Mouse (Mus musculus): ENCODE measurements around the gene Gm13285. TPM values are rescaled to one million over a fixed set of nuclear protein-coding genes. Genes with fewer than 3 reads are reported as not detected.

Gene Gm13285
- polyA plus RNA-seq, 1 experiment from 2014 or later, result 0.70 TPM

Other genes starting within 250 kb of the Gm13285 start
- gene Ifna15, start 241.4 kb upstream of the Gm13285 start, polyA plus RNA-seq (2015; fragmentation: Nextera tagmentation; extraction: Ambion mirVana), result not detected in 2 replicates
- not detected in 2 replicates for gene Ifna14, start 227.9 kb upstream of the Gm13285 start, polyA plus RNA-seq (2015; fragmentation: Nextera tagmentation; extraction: Ambion mirVana)
- gene Ifna9, start 207.3 kb upstream of the Gm13285 start, polyA plus RNA-seq (2015; fragmentation: Nextera tagmentation; extraction: Ambion mirVana), result not detected in 2 replicates
- gene Ifna12, start 196.3 kb upstream of the Gm13285 start, polyA plus RNA-seq (2015; fragmentation: Nextera tagmentation; extraction: Ambion mirVana), result not detected in 2 replicates
- not detected in 2 replicates for gene C87499, start 165.3 kb upstream of the Gm13285 start, polyA plus RNA-seq (2015; fragmentation: Nextera tagmentation; extraction: Ambion mirVana)
- gene Ifna13, start 155.2 kb upstream of the Gm13285 start, polyA plus RNA-seq (2015; fragmentation: Nextera tagmentation; extraction: Ambion mirVana), result not detected in 2 replicates
- gene Ifna16, start 122.7 kb upstream of the Gm13285 start, polyA plus RNA-seq (2015; fragmentation: Nextera tagmentation; extraction: Ambion mirVana), result not detected in 2 replicates
- gene Ifna2, start 115.8 kb upstream of the Gm13285 start, polyA plus RNA-seq (2015; fragmentation: Nextera tagmentation; extraction: Ambion mirVana), result not detected in 2 replicates
- gene Ifnab, start 108.3 kb upstream of the Gm13285 start, polyA plus RNA-seq (2015; fragmentation: Nextera tagmentation; extraction: Ambion mirVana), result not detected in 2 replicates
- gene Gm26566, start 77.9 kb upstream of the Gm13285 start, polyA plus RNA-seq (2015; fragmentation: Nextera tagmentation; extraction: Ambion mirVana), result 0.43 and 0.80 TPM in 2 replicates
- 46.9 and 55.5 TPM in 2 replicates for gene Klhl9, start 77.2 kb upstream of the Gm13285 start, polyA plus RNA-seq (2015; fragmentation: Nextera tagmentation; extraction: Ambion mirVana)
- gene Gm13271, start 44.8 kb upstream of the Gm13285 start, polyA plus RNA-seq (2015; fragmentation: Nextera tagmentation; extraction: Ambion mirVana), result not detected in 2 replicates
- 0.28 TPM in 1 of 2 replicates, not detected in the other for gene Gm13283, start 39.5 kb upstream of the Gm13285 start, polyA plus RNA-seq (2015; fragmentation: Nextera tagmentation; extraction: Ambion mirVana)
- gene Gm13290, start 25.8 kb upstream of the Gm13285 start, polyA plus RNA-seq (2015; fragmentation: Nextera tagmentation; extraction: Ambion mirVana), result 0.35 TPM in 1 of 2 replicates, not detected in the other
- not detected in 2 replicates for gene Gm13289, start 22.7 kb upstream of the Gm13285 start, polyA plus RNA-seq (2015; fragmentation: Nextera tagmentation; extraction: Ambion mirVana)
- gene Gm13272, start 19.8 kb upstream of the Gm13285 start, polyA plus RNA-seq (2015; fragmentation: Nextera tagmentation; extraction: Ambion mirVana), result not detected in 2 replicates
- gene Ifnz, start 17.5 kb upstream of the Gm13285 start, polyA plus RNA-seq (2015; fragmentation: Nextera tagmentation; extraction: Ambion mirVana), result not detected in 2 replicates
- gene Gm13276, start 14.0 kb upstream of the Gm13285 start, polyA plus RNA-seq (2015; fragmentation: Nextera tagmentation; extraction: Ambion mirVana), result not detected in 2 replicates
- not detected in 2 replicates for gene Gm13277, start 11.0 kb upstream of the Gm13285 start, polyA plus RNA-seq (2015; fragmentation: Nextera tagmentation; extraction: Ambion mirVana)
- gene Gm13278, start 8.1 kb upstream of the Gm13285 start, polyA plus RNA-seq (2015; fragmentation: Nextera tagmentation; extraction: Ambion mirVana), result not detected in 2 replicates
- not detected in 2 replicates for gene Gm13275, start 5.2 kb upstream of the Gm13285 start, polyA plus RNA-seq (2015; fragmentation: Nextera tagmentation; extraction: Ambion mirVana)
- gene Gm13279, start 2.3 kb upstream of the Gm13285 start, polyA plus RNA-seq (2015; fragmentation: Nextera tagmentation; extraction: Ambion mirVana), result not detected in 2 replicates
- gene Gm13287, start 3.6 kb downstream of the Gm13285 start, polyA plus RNA-seq (2015; fragmentation: Nextera tagmentation; extraction: Ambion mirVana), result not detected in 2 replicates
- gene Gm13288, start 5.9 kb downstream of the Gm13285 start, polyA plus RNA-seq (2015; fragmentation: Nextera tagmentation; extraction: Ambion mirVana), result not detected in 2 replicates
- not detected in 2 replicates for gene Ifna7, start 16.6 kb downstream of the Gm13285 start, polyA plus RNA-seq (2015; fragmentation: Nextera tagmentation; extraction: Ambion mirVana)
- not detected in 2 replicates for gene Ifna11, start 20.3 kb downstream of the Gm13285 start, polyA plus RNA-seq (2015; fragmentation: Nextera tagmentation; extraction: Ambion mirVana)
- gene Ifna6, start 27.8 kb downstream of the Gm13285 start, polyA plus RNA-seq (2015; fragmentation: Nextera tagmentation; extraction: Ambion mirVana), result not detected in 2 replicates
- not detected in 2 replicates for gene Ifna5, start 35.9 kb downstream of the Gm13285 start, polyA plus RNA-seq (2015; fragmentation: Nextera tagmentation; extraction: Ambion mirVana)
- gene Ifna4, start 42.2 kb downstream of the Gm13285 start, polyA plus RNA-seq (2015; fragmentation: Nextera tagmentation; extraction: Ambion mirVana), result not detected in 2 replicates
- not detected in 2 replicates for gene Ifna1, start 50.4 kb downstream of the Gm13285 start, polyA plus RNA-seq (2015; fragmentation: Nextera tagmentation; extraction: Ambion mirVana)
- not detected in 2 replicates for gene Ifne, start 80.5 kb downstream of the Gm13285 start, polyA plus RNA-seq (2015; fragmentation: Nextera tagmentation; extraction: Ambion mirVana)

Data from adrenal gland, postnatal 0 days (tissue).